25 mouse cellular contexts compared by ENCODE assay signal in genomic region chr2:50268514-50268913, GRCm38 (mm10).
"Had no signal": no experiment of that assay in that cellular context is flagged by ENCODE, and none has a peak within 500 bp of the region (broad histone marks: within the 10 kb centered on the region; RNA-seq: fewer than 3 reads in every experiment).

No protein-coding gene starts in this region.

- H3K9ac ChIP-seq: heart, embryonic 13.5 days; heart, embryonic 15.5 days; hindbrain, embryonic 12.5 days; hindbrain, embryonic 14.5 days; limb, embryonic 13.5 days; limb, embryonic 15.5 days; liver, embryonic 12.5 days; liver, embryonic 14.5 days had no signal

- H3K4me3 ChIP-seq: gastrocnemius, adult 2 months; heart, embryonic 10.5 days; heart, embryonic 13.5 days; heart, embryonic 15.5 days; hindbrain, embryonic 10.5 days; hindbrain, embryonic 12.5 days; limb, embryonic 13.5 days; limb, embryonic 15.5 days; liver, embryonic 12.5 days had no signal

- H3K36me3 ChIP-seq: heart, embryonic 10.5 days; heart, embryonic 13.5 days; heart, embryonic 15.5 days; hindbrain, embryonic 10.5 days; hindbrain, embryonic 12.5 days; limb, embryonic 13.5 days; limb, embryonic 15.5 days; liver, embryonic 12.5 days had no signal

- DNase-seq: gastrocnemius, adult 2 months; gastrocnemius, postnatal 10 days; gastrocnemius, postnatal 25 days; heart, adult 18-20 months; heart, postnatal 14 days; heart, postnatal 4 days; kidney, adult 11 months; kidney, adult 2 months; kidney, postnatal 36 days; layer of hippocampus, adult 9-11 months; layer of hippocampus, postnatal 36 days; left cerebral cortex, postnatal 4 days had no signal

- H3K9me3 ChIP-seq: heart, embryonic 10.5 days; heart, embryonic 13.5 days; heart, embryonic 15.5 days; hindbrain, embryonic 10.5 days; hindbrain, embryonic 12.5 days; limb, embryonic 13.5 days; limb, embryonic 15.5 days; liver, embryonic 12.5 days had no signal

- H3K27me3 ChIP-seq: heart, embryonic 13.5 days; heart, embryonic 15.5 days; hindbrain, embryonic 12.5 days; limb, embryonic 13.5 days; limb, embryonic 15.5 days; liver, embryonic 12.5 days had no signal

- H3K4me1 ChIP-seq: heart, embryonic 10.5 days; heart, embryonic 13.5 days; heart, embryonic 15.5 days; hindbrain, embryonic 10.5 days; hindbrain, embryonic 12.5 days; limb, embryonic 13.5 days; limb, embryonic 15.5 days; liver, embryonic 12.5 days had no signal

- H3K4me2 ChIP-seq: heart, embryonic 13.5 days; heart, embryonic 15.5 days; hindbrain, embryonic 12.5 days; hindbrain, embryonic 14.5 days; limb, embryonic 13.5 days; limb, embryonic 15.5 days; liver, embryonic 12.5 days had no signal

- H3K27ac ChIP-seq: gastrocnemius, adult 2 months; heart, embryonic 10.5 days; heart, embryonic 13.5 days; heart, embryonic 15.5 days; hindbrain, embryonic 10.5 days; hindbrain, embryonic 12.5 days; hindbrain, embryonic 14.5 days; kidney, postnatal 0 days; limb, embryonic 13.5 days; limb, embryonic 15.5 days; liver, embryonic 12.5 days; liver, embryonic 14.5 days had no signal

- ATAC-seq: hindbrain, embryonic 16.5 days; inflammation-experienced regulatory T-cells, adult 6 months; liver, embryonic 12.5 days had no signal
